Comparison of ENCODE assay signal across 32 mouse cellular contexts in genomic region chr9:69755157-69755556, GRCm38 (mm10). TPM values are rescaled to one million over a fixed set of nuclear protein-coding genes. Genes with fewer than 3 reads are reported as not detected.
A peak's percentile ranks its signal among the peaks of the same experiment; 100 is the strongest.
DNase-seq lines count a peak whose midpoint lies in the region; ATAC-seq and TF ChIP-seq lines count a peak whose summit lies in the region.
"Had no signal": no experiment of that assay in that cellular context is flagged by ENCODE, and none has a peak within 500 bp of the region (broad histone marks: within the 10 kb centered on the region; RNA-seq: fewer than 3 reads in every experiment).

No protein-coding gene starts in this region.

- ATAC-seq in hindbrain, postnatal 0 days, result no peak
- ATAC-seq in hindbrain, embryonic 14.5 days (ENCODE audit: low FRiP score), result no peak
- no peak for ATAC-seq in midbrain, embryonic 15.5 days (replicated peaks)
- ATAC-seq: CD4-positive, CD25-positive, alpha-beta regulatory T cell, adult 4 months; forebrain, postnatal 0 days; liver, embryonic 12.5 days; Patski had no signal

- H3K27ac ChIP-seq in hindbrain, embryonic 10.5 days, result peak overlapping the region; percentile 59; the same call in 1 of the 2 replicates
- no peak overlapping the region for H3K27ac ChIP-seq in hindbrain, postnatal 0 days
- H3K27ac ChIP-seq in CH12.LX (ENCODE audit: insufficient read depth, low read depth), result no peak overlapping the region
- no peak overlapping the region for H3K27ac ChIP-seq in hindbrain, embryonic 14.5 days
- H3K27ac ChIP-seq in midbrain, embryonic 15.5 days, result no peak overlapping the region
- H3K27ac ChIP-seq: embryonic facial prominence, embryonic 10.5 days; heart, embryonic 13.5 days; kidney, embryonic 15.5 days; limb, embryonic 13.5 days; liver, embryonic 12.5 days had no signal

- dilution Hi-C loops in CH12.LX (cut with MboI; ENCODE audit: extremely low pct_ligation_motif_present, extremely low pct_unique_long_range_greater_than_20kb, low sequenced_read_pairs), result no loop called here

- TF ChIP-seq EP300 in CH12.LX (IDR thresholded peaks at IDR 0.05; ENCODE audit: low read length), result no peak; the same call in 1 of the 2 replicates

- H3K36me3 ChIP-seq in hindbrain, embryonic 10.5 days, result no peaks in the 10 kb centered on the region
- H3K36me3 ChIP-seq in hindbrain, postnatal 0 days (ENCODE audit: insufficient read depth, low read length), result no peaks in the 10 kb centered on the region
- H3K36me3 ChIP-seq in CH12.LX (replicated peaks in 1 of 2; ENCODE audit: control insufficient read depth in 1 of 2, insufficient read depth in 1 of 2, low read length in 1 of 2), result no peaks in the 10 kb centered on the region
- H3K36me3 ChIP-seq in hindbrain, embryonic 14.5 days (replicated peaks; ENCODE audit: control insufficient read depth, insufficient read depth), result no peaks in the 10 kb centered on the region
- H3K36me3 ChIP-seq in midbrain, embryonic 15.5 days (replicated peaks), result no peaks in the 10 kb centered on the region
- H3K36me3 ChIP-seq: embryonic facial prominence, embryonic 10.5 days; heart, embryonic 13.5 days; kidney, embryonic 15.5 days; limb, embryonic 13.5 days; liver, embryonic 12.5 days had no signal

- TF ChIP-seq RAD21 in CH12.LX (IDR thresholded peaks at IDR 0.05; ENCODE audit: low read depth, low read length), result no peak

- H3K9ac ChIP-seq in hindbrain, postnatal 0 days (replicated peaks; ENCODE audit: low read length), result no peak overlapping the region
- no peak overlapping the region; the same call in 1 of the 2 replicates for H3K9ac ChIP-seq in CH12.LX (ENCODE audit: insufficient read depth, low read depth)
- H3K9ac ChIP-seq in hindbrain, embryonic 14.5 days, result no peak overlapping the region
- H3K9ac ChIP-seq in midbrain, embryonic 15.5 days, result no peak overlapping the region
- H3K9ac ChIP-seq: forebrain, postnatal 0 days; heart, embryonic 13.5 days; kidney, embryonic 15.5 days; limb, embryonic 13.5 days; liver, embryonic 12.5 days had no signal

- H3K4me1 ChIP-seq in hindbrain, embryonic 10.5 days (replicated peaks), result peaks cover 57% of the 10 kb centered on the region
- H3K4me1 ChIP-seq in hindbrain, postnatal 0 days (ENCODE audit: insufficient read depth, low read length), result no peaks in the 10 kb centered on the region
- peaks cover 5 to 57% of the 10 kb centered on the region in 2 experiments for H3K4me1 ChIP-seq in CH12.LX (ENCODE audit: control insufficient read depth in 1 of 2, insufficient read depth in 2 of 2)
- peaks cover 1% of the 10 kb centered on the region; the same call in 1 of the 2 replicates for H3K4me1 ChIP-seq in hindbrain, embryonic 14.5 days (replicated peaks; ENCODE audit: control insufficient read depth, insufficient read depth, low read length)
- H3K4me1 ChIP-seq in midbrain, embryonic 15.5 days, result peaks cover 22% of the 10 kb centered on the region
- H3K4me1 ChIP-seq: liver, embryonic 12.5 days had no signal

- in situ Hi-C loops in CH12.LX (cut with MboI; ENCODE audit: low pct_ligation_motif_present, low pct_unique_long_range_greater_than_20kb, low sequenced_read_pairs), result no loop called here

- H3K27me3 ChIP-seq in hindbrain, embryonic 10.5 days (ENCODE audit: insufficient read depth, poor library complexity, severe bottlenecking), result peaks cover 80% of the 10 kb centered on the region
- H3K27me3 ChIP-seq in hindbrain, postnatal 0 days (ENCODE audit: insufficient read depth, low read length), result peaks cover 60% of the 10 kb centered on the region
- no peaks in the 10 kb centered on the region for H3K27me3 ChIP-seq in CH12.LX (replicated peaks)
- H3K27me3 ChIP-seq in hindbrain, embryonic 14.5 days (ENCODE audit: control insufficient read depth, insufficient read depth, low read length), result peaks cover 70% of the 10 kb centered on the region
- peaks cover 40% of the 10 kb centered on the region for H3K27me3 ChIP-seq in midbrain, embryonic 15.5 days (replicated peaks)

- TF ChIP-seq CTCF in hindbrain, postnatal 0 days (IDR thresholded peaks at IDR 0.05; ENCODE audit: low read depth), result no peak
- no peak for TF ChIP-seq CTCF in CH12.LX (conservative IDR thresholded peaks at IDR 0.05 in 1 of 2, IDR thresholded peaks at IDR 0.05 in 1 of 2; ENCODE audit: low read depth in 2 of 2, low read length in 2 of 2)

- no peaks in the 10 kb centered on the region for H3K9me3 ChIP-seq in hindbrain, embryonic 10.5 days
- no peaks in the 10 kb centered on the region for H3K9me3 ChIP-seq in hindbrain, postnatal 0 days (ENCODE audit: low read length)
- peaks cover 18% of the 10 kb centered on the region for H3K9me3 ChIP-seq in CH12.LX (replicated peaks; ENCODE audit: low read length)
- no peaks in the 10 kb centered on the region for H3K9me3 ChIP-seq in hindbrain, embryonic 14.5 days (ENCODE audit: control insufficient read depth, low read length)
- H3K9me3 ChIP-seq in midbrain, embryonic 15.5 days, result no peaks in the 10 kb centered on the region
- H3K9me3 ChIP-seq: embryonic facial prominence, embryonic 10.5 days; heart, embryonic 13.5 days; kidney, embryonic 15.5 days; limb, embryonic 13.5 days; liver, embryonic 12.5 days had no signal

- no peak for TF ChIP-seq POLR2A in CH12.LX (IDR thresholded peaks at IDR 0.05; ENCODE audit: low read depth, low read length)

- H3K4me3 ChIP-seq in hindbrain, embryonic 10.5 days, result no peak overlapping the region
- no peak overlapping the region for H3K4me3 ChIP-seq in hindbrain, postnatal 0 days (ENCODE audit: low read length)
- no peak overlapping the region for H3K4me3 ChIP-seq in CH12.LX (replicated peaks in 1 of 3; ENCODE audit: low read depth in 2 of 3, low read length in 2 of 3, poor library complexity in 1 of 3)
- H3K4me3 ChIP-seq in hindbrain, embryonic 14.5 days (replicated peaks; ENCODE audit: low read length), result no peak overlapping the region
- no peak overlapping the region for H3K4me3 ChIP-seq in midbrain, embryonic 15.5 days
- H3K4me3 ChIP-seq: embryonic facial prominence, embryonic 10.5 days; heart, embryonic 13.5 days; kidney, embryonic 15.5 days; limb, embryonic 13.5 days; liver, embryonic 12.5 days; myocyte had no signal

- H3K79me2 ChIP-seq in CH12.LX (replicated peaks; ENCODE audit: control insufficient read depth, extremely low read depth, insufficient read depth, poor library complexity, severe bottlenecking), result no peaks in the 10 kb centered on the region

- 10% methylated on average over 5 of the region's 5 CpGs for WGBS in hindbrain, embryonic 10.5 days
- WGBS in hindbrain, postnatal 0 days, result 11% methylated on average over 5 of the region's 5 CpGs
- 9% methylated on average over 5 of the region's 5 CpGs for WGBS in hindbrain, embryonic 14.5 days
- WGBS in midbrain, embryonic 15.5 days, result 11% methylated on average over 5 of the region's 5 CpGs

- no peak overlapping the region for H3K4me2 ChIP-seq in hindbrain, postnatal 0 days (ENCODE audit: low read depth, low read length)
- H3K4me2 ChIP-seq in CH12.LX (ENCODE audit: insufficient read depth, low read depth, poor library complexity, severe bottlenecking), result peak overlapping the region; percentile 86
- peak overlapping the region; percentile 49; the same call in 1 of the 2 replicates for H3K4me2 ChIP-seq in hindbrain, embryonic 14.5 days (replicated peaks)
- H3K4me2 ChIP-seq in midbrain, embryonic 15.5 days, result peak overlapping the region; percentile 17; the same call in 1 of the 2 replicates
- H3K4me2 ChIP-seq: heart, embryonic 13.5 days; kidney, embryonic 15.5 days; limb, embryonic 13.5 days; liver, embryonic 12.5 days had no signal

- peak; percentile 13 for DNase-seq in hindbrain, embryonic 10.5 days (ENCODE audit: low spot score)
- DNase-seq in hindbrain, postnatal 0 days (ENCODE audit: low spot score), result no peak
- no peak for DNase-seq in CH12.LX (ENCODE audit: extremely low read depth)
- DNase-seq in hindbrain, embryonic 14.5 days (ENCODE audit: low spot score), result no peak
- no peak for DNase-seq in urinary bladder, adult 2 months (ENCODE audit: low spot score)
- DNase-seq in ovary, adult 18-20 months (ENCODE audit: low spot score), result no peak
- DNase-seq: cerebellum, adult 2 months; cerebellum, postnatal 25 days; forebrain, postnatal 0 days; gastrocnemius, postnatal 25 days; heart, adult 18-20 months; heart, postnatal 14 days; kidney, adult 11 months; kidney, postnatal 36 days; layer of hippocampus, adult 9-11 months; lung, adult 18-20 months; lung, postnatal 14 days; right cerebral cortex, postnatal 25 days; spleen, adult 18-20 months had no signal

TF ChIP-seq in CH12.LX, 34 proteins besides CTCF, POLR2A, EP300 and RAD21:
- TF ChIP-seq GABPA (IDR thresholded peaks at IDR 0.05; ENCODE audit: insufficient replicate concordance, low read depth, low read length), result no peak
- TF ChIP-seq BHLHE40 (IDR thresholded peaks at IDR 0.05; ENCODE audit: low read depth, low read length), result no peak
- no peak for TF ChIP-seq NRF1 (IDR thresholded peaks at IDR 0.05; ENCODE audit: low read depth, low read length)
- TF ChIP-seq HCFC1 (IDR thresholded peaks at IDR 0.05; ENCODE audit: low read depth, low read length), result no peak
- no peak for TF ChIP-seq ELF1 (IDR thresholded peaks at IDR 0.05; ENCODE audit: low read depth, low read length)
- TF ChIP-seq SIN3A (IDR thresholded peaks at IDR 0.05; ENCODE audit: low read length), result no peak
- TF ChIP-seq ZNF384 (IDR thresholded peaks at IDR 0.05; ENCODE audit: low read depth, low read length), result no peak
- TF ChIP-seq MAFK (IDR thresholded peaks at IDR 0.05; ENCODE audit: insufficient replicate concordance, low read length), result no peak

RNA-seq across cellular contexts. Expression of gene Foxb1, which starts 5.6 kb away (rescaled TPM):
- 5.7 and 6.8 TPM in 2 replicates for polyA plus RNA-seq in hindbrain, embryonic 10.5 days (2016; fragmentation: Nextera tagmentation; extraction: Ambion mirVana)
- 10.0 and 11.4 TPM in 2 replicates for total RNA-seq in hindbrain, postnatal 0 days (2014; rRNA removed)
- 5.5 and 5.7 TPM in 2 replicates for polyA plus RNA-seq in hindbrain, postnatal 0 days (2015; fragmentation: Nextera tagmentation; extraction: Ambion mirVana)
- total RNA-seq in CH12.LX (2012; rRNA removed), result not detected in 2 replicates
- total RNA-seq in CH12.LX (2014; rRNA removed), result not detected in 2 replicates
- polyA plus RNA-seq in CH12.LX (2012; ENCODE audit: insufficient read length, low read depth), result not detected in 2 replicates
- 5.2 and 6.1 TPM in 2 replicates for polyA plus RNA-seq in hindbrain, embryonic 14.5 days (2014; fragmentation: Nextera tagmentation; extraction: Ambion mirVana)
- polyA plus RNA-seq in midbrain, embryonic 15.5 days (2015; fragmentation: Nextera tagmentation; extraction: Ambion mirVana), result 15.1 and 20.7 TPM in 2 replicates
- polyA plus RNA-seq in urinary bladder, adult 2 months (2012; rRNA removed), result not detected in 2 replicates
- total RNA-seq: adrenal gland, adult 18-20 months; ES-E14; gastrocnemius, postnatal 25 days; heart, adult 18-20 months; left cerebral cortex, postnatal 25 days; megakaryocyte-erythroid progenitor cell, adult 5-6 weeks had no signal
- polyA plus RNA-seq: CD4-positive, CD25-positive, alpha-beta regulatory T cell, adult 4 months; heart, embryonic 13.5 days; liver, embryonic 12.5 days; myocyte; Patski had no signal
